Mouse (Mus musculus) kidney, adult 2 months (tissue): ENCODE results near the gene Zfp541.

Experiments
- CTCF ChIP-seq: fragments of 200-500 bp; conservative IDR thresholded peaks from 2 replicates; pipeline ENCODE4 v1.5.1; 2011; ENCODE audit warnings: low read depth, mild to moderate bottlenecking, control low read depth, low read length, moderate library complexity, mixed read lengths; ENCODE audit not compliant: insufficient read depth, insufficient read length
- POLR2A ChIP-seq: fragments of 200-500 bp; IDR thresholded peaks from one replicate; pipeline ENCODE4 v1.6.1; 2011; ENCODE audit warnings: low read depth, low read length, control low read depth

- TF ChIP-seq CTCF (no peak), POLR2A (no peak)
These were observed 14.1 kb upstream of the Zfp541 start, which contains the start of gene Bicra for GRCm38 (mm10) chr7:16047338-16048146.
